Mouse (Mus musculus) layer of hippocampus, postnatal 14 days (tissue): ENCODE results near the gene Abcg8. TPM values are rescaled to one million over a fixed set of nuclear protein-coding genes. Genes with fewer than 3 reads are reported as not detected.

Experiments used
- total RNA-seq, 2 experiments: library from RNA; stranded (reverse); gene quantifications; 2 replicates each; pipeline ENCODE4 v1.2.3; 2021

Abcg8 gene
- total RNA-seq, 2 experiments from 2014 or later = not detected

Other genes starting within 250 kb of the Abcg8 start
- 10 to 100 TPM; 13.0 to 14.4 TPM for gene Thada, start 210.1 kb upstream of the Abcg8 start, total RNA-seq
- gene Plekhh2, start 164.4 kb upstream of the Abcg8 start, total RNA-seq = 1 to 10 TPM; 4.4 to 4.9 TPM
- gene Dync2li1, start 49.8 kb upstream of the Abcg8 start, total RNA-seq = 10 to 100 TPM; 21.7 to 23.5 TPM
- not detected for gene Abcg5, start 6.7 kb downstream of the Abcg8 start, total RNA-seq
- gene Lrpprc, start 114.5 kb downstream of the Abcg8 start, total RNA-seq = 10 to 100 TPM; 63.5 to 66.1 TPM